Mouse (Mus musculus) MEL (cell line): Measurements from ENCODE around the gene Insyn1. TPM values are rescaled to one million over a fixed set of nuclear protein-coding genes. Genes with fewer than 3 reads are reported as not detected.

Source experiments
- DNase-seq: peaks from one replicate; pipeline ENCODE4 v3.0.0; 2011; ENCODE audit warnings: low read depth, low spot score
- H3K27ac ChIP-seq: 2 replicates; pipeline ENCODE4 v1.5.1; 2012; ENCODE audit warnings: low read depth, mild to moderate bottlenecking, control low read depth, low read length, moderate library complexity; ENCODE audit not compliant: control insufficient read depth
- H3K27me3 ChIP-seq, 2 experiments: fragments of 150-350 bp in 1 of 2; sonication (generic) in 1 of 2; 2 replicates each; pipeline ENCODE4 v1.6.1; 2012; ENCODE audit warnings: low read length in 2 of 2, mild to moderate bottlenecking in 2 of 2, improper control_type of control experiment in 1 of 2, moderate library complexity in 1 of 2; ENCODE audit not compliant: insufficient read depth in 2 of 2, control insufficient read depth in 1 of 2
- H3K36me3 ChIP-seq, 2 experiments: 2 replicates each; pipeline ENCODE4 v1.6.1; 2012 to 2014; ENCODE audit warnings: low read length in 2 of 2, improper control_type of control experiment in 1 of 2, inconsistent platforms in 1 of 2, mild to moderate bottlenecking in 1 of 2; ENCODE audit not compliant: insufficient read depth in 2 of 2, control insufficient read depth in 1 of 2
- H3K4me1 ChIP-seq, 2 experiments: fragments of 150-350 bp in 1 of 2; sonication (generic) in 1 of 2; 2 replicates each; pipeline ENCODE4 v1.6.1; 2012; ENCODE audit warnings: low read length in 2 of 2, improper control_type of control experiment in 1 of 2, mild to moderate bottlenecking in 1 of 2; ENCODE audit not compliant: insufficient read depth in 2 of 2, control insufficient read depth in 1 of 2
- H3K4me3 ChIP-seq, 2 experiments: fragments of 150-350 bp in 1 of 2; sonication (generic) in 1 of 2; 2 replicates each; pipeline ENCODE4 v1.5.1; 2012; ENCODE audit warnings: low read depth in 2 of 2, low read length in 2 of 2, mild to moderate bottlenecking in 2 of 2, moderate library complexity in 2 of 2, control low read depth in 1 of 2, improper control_type of control experiment in 1 of 2; ENCODE audit not compliant: control insufficient read depth in 1 of 2, insufficient read depth in 1 of 2
- H3K79me2 ChIP-seq: 2 replicates; pipeline ENCODE4 v1.6.1; 2012; ENCODE audit warnings: mild to moderate bottlenecking, low read length, moderate library complexity; ENCODE audit not compliant: control insufficient read depth, poor library complexity, insufficient read depth
- H3K9ac ChIP-seq: 2 replicates; pipeline ENCODE4 v1.6.1; 2012; ENCODE audit warnings: low read depth, mild to moderate bottlenecking, control low read depth, low read length, moderate library complexity; ENCODE audit not compliant: control insufficient read depth, poor library complexity, severe bottlenecking
- H3K9me3 ChIP-seq: fragments of 150-350 bp; sonication (generic); replicated peaks from 2 replicates; pipeline ENCODE4 v1.6.1; 2012; ENCODE audit warnings: mild to moderate bottlenecking, low read length, improper control_type of control experiment, moderate library complexity; ENCODE audit not compliant: insufficient read depth
- CTCF ChIP-seq, 3 experiments: IDR thresholded peaks in 2 of 3; conservative IDR thresholded peaks in 1 of 3; 2 replicates each; pipeline ENCODE4 v1.5.1; 2011 to 2012; ENCODE audit warnings: low read length in 3 of 3, low read depth in 2 of 3, mild to moderate bottlenecking in 2 of 3, improper control_type of control experiment in 1 of 3, inconsistent platforms in 1 of 3, mixed read lengths in 1 of 3, moderate library complexity in 1 of 3; ENCODE audit not compliant: control insufficient read depth in 1 of 3, insufficient read depth in 1 of 3, poor library complexity in 1 of 3, severe bottlenecking in 1 of 3
- E2F4 ChIP-seq: IDR thresholded peaks from 2 replicates; pipeline ENCODE4 v1.6.1; 2011; ENCODE audit warnings: low read depth, low read length, improper control_type of control experiment, borderline replicate concordance
- EP300 ChIP-seq, 2 experiments: IDR thresholded peaks; 2 replicates each; pipeline ENCODE4 v1.6.1; 2011; ENCODE audit warnings: improper control_type of control experiment in 2 of 2, low read length in 2 of 2, low read depth in 1 of 2, mild to moderate bottlenecking in 1 of 2
- GABPA ChIP-seq: IDR thresholded peaks from 2 replicates; pipeline ENCODE4 v1.6.1; 2012; ENCODE audit warnings: low read depth, mild to moderate bottlenecking, inconsistent platforms, low read length, improper control_type of control experiment, moderate library complexity
- JUND ChIP-seq: IDR thresholded peaks from 2 replicates; pipeline ENCODE4 v1.6.1; 2011; ENCODE audit warnings: low read depth, mild to moderate bottlenecking, improper control_type of control experiment, low read length
- KAT2A ChIP-seq: conservative IDR thresholded peaks from 2 replicates; pipeline ENCODE4 v1.6.1; 2012; ENCODE audit warnings: low read depth, low read length, improper control_type of control experiment, inconsistent platforms
- MAZ ChIP-seq: IDR thresholded peaks from 2 replicates; pipeline ENCODE4 v1.6.1; 2012; ENCODE audit warnings: low read depth, mild to moderate bottlenecking, inconsistent platforms, low read length, improper control_type of control experiment
- MEF2A ChIP-seq: IDR thresholded peaks from 2 replicates; pipeline ENCODE4 v1.6.1; 2014; ENCODE audit warnings: low read depth, mild to moderate bottlenecking, inconsistent platforms, low read length, improper control_type of control experiment; ENCODE audit not compliant: poor library complexity, insufficient replicate concordance, severe bottlenecking; ENCODE audit errors: extremely low read depth
- MXI1 ChIP-seq: IDR thresholded peaks from 2 replicates; pipeline ENCODE4 v1.6.1; 2011; ENCODE audit warnings: mild to moderate bottlenecking, low read depth, low read length, improper control_type of control experiment
- MYC ChIP-seq: IDR thresholded peaks from 2 replicates; pipeline ENCODE4 v1.6.1; 2011; ENCODE audit warnings: low read depth, mild to moderate bottlenecking, low read length, improper control_type of control experiment, moderate library complexity
- NRF1 ChIP-seq: IDR thresholded peaks from 2 replicates; pipeline ENCODE4 v1.6.1; 2014; ENCODE audit warnings: low read depth, mild to moderate bottlenecking, inconsistent platforms, low read length, improper control_type of control experiment, moderate library complexity; ENCODE audit not compliant: poor library complexity, insufficient read depth, severe bottlenecking
- POLR2A ChIP-seq, 2 experiments: IDR thresholded peaks; 2 replicates each; pipeline ENCODE4 v1.6.1; 2011 to 2012; ENCODE audit warnings: low read length in 2 of 2, mild to moderate bottlenecking in 2 of 2, control low read depth in 1 of 2, improper control_type of control experiment in 1 of 2, low read depth in 1 of 2, moderate library complexity in 1 of 2; ENCODE audit not compliant: control insufficient read depth in 1 of 2, insufficient read depth in 1 of 2, poor library complexity in 1 of 2
- POLR2AphosphoS2 ChIP-seq: IDR thresholded peaks from 2 replicates; pipeline ENCODE4 v1.6.1; 2011; ENCODE audit warnings: low read length, improper control_type of control experiment
- POLR2AphosphoS5 ChIP-seq: IDR thresholded peaks from 2 replicates; pipeline ENCODE4 v1.6.1; 2012; ENCODE audit warnings: low read depth, borderline replicate concordance, mild to moderate bottlenecking, inconsistent platforms, low read length, moderate library complexity, mixed read lengths
- RCOR1 ChIP-seq: IDR thresholded peaks from 2 replicates; pipeline ENCODE4 v1.6.1; 2012; ENCODE audit warnings: low read depth, mild to moderate bottlenecking, inconsistent platforms, low read length, improper control_type of control experiment
- SIN3A ChIP-seq: IDR thresholded peaks from 2 replicates; pipeline ENCODE4 v1.6.1; 2012; ENCODE audit warnings: low read length, improper control_type of control experiment, inconsistent platforms
- TAL1 ChIP-seq: IDR thresholded peaks from 2 replicates; pipeline ENCODE4 v1.6.1; 2012; ENCODE audit warnings: mild to moderate bottlenecking, inconsistent platforms, low read length, moderate library complexity, mixed read lengths
- TBP ChIP-seq: IDR thresholded peaks from 2 replicates; pipeline ENCODE4 v1.8.0; 2011; ENCODE audit warnings: low read depth, low read length, improper control_type of control experiment
- USF1 ChIP-seq: IDR thresholded peaks from 2 replicates; pipeline ENCODE4 v1.6.1; 2014; ENCODE audit warnings: low read depth, mild to moderate bottlenecking, inconsistent platforms, low read length, improper control_type of control experiment, moderate library complexity
- USF2 ChIP-seq, 2 experiments: IDR thresholded peaks; 2 replicates each; pipeline ENCODE4 v1.6.1; 2011 to 2012; ENCODE audit warnings: improper control_type of control experiment in 2 of 2, low read length in 2 of 2, borderline replicate concordance in 1 of 2, inconsistent platforms in 1 of 2, low read depth in 1 of 2, mild to moderate bottlenecking in 1 of 2; ENCODE audit not compliant: insufficient read depth in 1 of 2
- ZNF384 ChIP-seq: IDR thresholded peaks from 2 replicates; pipeline ENCODE4 v1.6.1; 2012; ENCODE audit warnings: low read depth, mild to moderate bottlenecking, inconsistent platforms, low read length, improper control_type of control experiment
- polyA plus RNA-seq, 2 experiments: library from polyadenylated mRNA; stranded (reverse) in 1 of 2; unstranded in 1 of 2; fragments of >175 nt in 1 of 2; fragments of >200 nt in 1 of 2; gene quantifications; 2 replicates each; pipeline versions ENCODE4 v1.2.1 to v1.2.4; 2012; ENCODE audit warnings: low replicate concordance in 2 of 2, low read depth in 1 of 2; ENCODE audit not compliant: insufficient read length in 2 of 2, insufficient read depth in 1 of 2, missing spikeins in 1 of 2
- total RNA-seq: library from RNA; depleted of rRNA; stranded (reverse); fragments of 300-350 nt; gene quantifications from 2 replicates; pipeline ENCODE4 v1.2.3, GENCODE M21; 2012

Gene Insyn1
- total and polyA plus RNA-seq, 3 experiments: not detected

DNA sequence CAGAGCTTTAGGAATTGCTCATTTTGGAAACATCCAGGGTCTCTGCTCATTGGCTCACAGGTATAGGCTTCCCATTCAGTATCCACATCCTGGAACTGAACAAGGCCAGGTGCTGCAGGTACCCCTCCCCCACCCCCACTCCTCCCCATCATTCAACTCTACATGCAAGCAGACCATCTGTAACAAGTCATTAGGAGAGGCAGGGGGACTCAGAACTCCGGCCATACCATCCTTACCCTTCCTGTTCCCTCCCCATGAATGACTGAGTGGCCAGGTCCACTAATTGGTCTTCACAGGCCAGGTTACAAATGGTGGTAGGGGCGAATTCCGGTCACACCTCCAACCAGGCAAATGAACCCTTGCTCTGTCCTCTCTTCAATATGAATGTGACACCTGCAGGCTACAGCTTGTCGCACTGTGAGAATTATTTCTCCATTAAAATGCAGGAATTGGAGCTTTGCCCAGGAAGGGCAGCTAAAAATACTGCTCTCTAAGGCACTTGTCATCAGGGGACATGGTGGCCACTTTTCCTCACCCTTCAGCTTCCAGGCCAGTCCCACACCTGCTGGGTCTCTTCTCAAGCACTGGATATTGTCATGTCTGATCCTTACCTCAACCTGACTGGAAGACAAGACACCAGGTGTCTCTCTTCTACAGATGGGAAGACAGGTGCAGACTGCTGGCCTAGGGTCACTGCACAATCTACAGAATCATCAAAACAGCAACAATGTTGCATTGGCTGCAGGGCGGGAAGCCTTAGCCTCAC, 32.6 kb downstream of the Insyn1 start:
- no peak for TF ChIP-seq E2F4
- no peak for TF ChIP-seq MEF2A
- TF ChIP-seq TAL1: no peak
- TF ChIP-seq TBP: no peak
- TF ChIP-seq POLR2AphosphoS2: no peak
- Histone ChIP-seq H3K4me3 (no peak overlapping the region), H3K27ac (no peak overlapping the region), H3K4me1 (no peaks in the 10 kb centered on the region), H3K9ac (no peak overlapping the region), H3K36me3 (no peaks in the 10 kb centered on the region), H3K9me3 (no peaks in the 10 kb centered on the region), H3K27me3 (peaks cover 0 to 7% of the 10 kb centered on the region in 2 experiments; a peak in 3 of 4 replicates), H3K79me2 (no peaks in the 10 kb centered on the region)
- DNase-seq: no peak

DNA sequence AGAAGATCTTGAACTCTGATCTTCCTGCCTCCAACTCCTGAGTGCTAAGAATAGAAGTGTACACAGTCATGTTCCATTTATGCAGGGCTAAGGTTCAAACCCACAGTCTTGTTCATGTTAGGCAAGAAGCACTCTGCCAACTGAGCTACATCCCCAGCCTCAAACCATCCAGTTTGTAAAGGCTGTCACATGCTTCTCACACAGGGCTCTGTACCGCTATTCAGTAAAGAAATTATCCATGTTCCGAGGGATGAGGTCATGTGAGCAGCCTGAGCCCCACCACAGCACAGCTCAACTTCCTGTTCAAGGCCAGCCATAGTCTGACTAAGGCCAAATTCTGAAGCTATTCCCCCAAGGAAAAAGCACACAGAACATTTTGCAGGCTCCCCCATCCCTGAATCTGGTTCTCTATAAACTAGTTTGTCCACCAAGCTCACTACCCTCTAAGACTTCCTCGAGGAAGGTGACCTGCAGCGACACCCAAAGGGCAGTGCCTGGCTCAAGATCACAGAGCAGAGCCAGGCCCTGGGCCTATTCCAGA, 33.5 kb downstream of the Insyn1 start:
- Histone ChIP-seq H3K27ac (no peak overlapping the region), H3K36me3 (no peaks in the 10 kb centered on the region), H3K9ac (no peak overlapping the region), H3K27me3 (peaks cover 0 to 4% of the 10 kb centered on the region in 2 experiments; a peak in 3 of 4 replicates), H3K4me1 (no peaks in the 10 kb centered on the region), H3K4me3 (no peak overlapping the region), H3K9me3 (no peaks in the 10 kb centered on the region), H3K79me2 (no peaks in the 10 kb centered on the region)
- DNase-seq: no peak
- TF ChIP-seq MEF2A (no peak), MXI1 (no peak), USF1 (no peak), USF2 (IDR thresholded peaks at IDR 0.05; ENCODE audit: borderline replicate concordance in 1 of 2, insufficient read depth in 1 of 2, low read depth in 1 of 2, low read length in 2 of 2) (no peak), RCOR1 (no peak), CTCF (IDR thresholded peaks at IDR 0.05 in 2 of 3, conservative IDR thresholded peaks at IDR 0.05 in 1 of 3; ENCODE audit: control insufficient read depth in 1 of 3, insufficient read depth in 1 of 3, low read depth in 2 of 3, low read length in 3 of 3, poor library complexity in 1 of 3, severe bottlenecking in 1 of 3) (no peak), MYC (no peak), JUND (no peak), ZNF384 (no peak), POLR2AphosphoS5 (no peak), GABPA (no peak), MAZ (no peak), EP300 (IDR thresholded peaks at IDR 0.05; ENCODE audit: low read depth in 1 of 2, low read length in 2 of 2) (no peak), SIN3A (no peak), NRF1 (no peak), KAT2A (no peak), POLR2A (IDR thresholded peaks at IDR 0.05; ENCODE audit: control insufficient read depth in 1 of 2, insufficient read depth in 1 of 2, low read depth in 1 of 2, low read length in 2 of 2, poor library complexity in 1 of 2) (no peak)
